8 mouse cellular contexts compared by ENCODE assay signal in the genomic region with DNA sequence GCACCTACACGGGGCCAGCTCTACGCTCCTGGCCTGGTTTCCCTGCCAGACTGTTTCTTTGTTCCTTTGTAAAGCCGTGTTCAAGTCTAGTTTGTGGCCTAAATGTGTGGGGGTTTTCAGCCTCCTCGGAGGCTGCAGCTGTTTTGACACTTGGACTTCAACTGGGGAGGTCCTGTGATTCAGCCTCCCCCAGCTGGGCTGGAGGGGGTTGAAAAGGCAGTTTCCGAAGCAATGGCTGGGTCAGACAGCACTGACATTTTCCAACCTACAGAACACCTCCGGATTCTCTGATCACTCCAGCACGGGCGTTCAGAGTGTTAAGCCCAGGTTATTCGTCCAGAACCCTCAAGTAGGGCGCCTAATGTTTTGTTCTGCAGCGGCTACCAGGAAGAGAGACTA. TPM values are rescaled to one million over a fixed set of nuclear protein-coding genes. Genes with fewer than 3 reads are reported as not detected.
DNase-seq lines count a peak whose midpoint lies in the region; ATAC-seq and TF ChIP-seq lines count a peak whose summit lies in the region.

No protein-coding gene starts in this region.

- 0 out of 2 replicates have a peak, but pooled peaks cover 2% of the 10 kb centered on the region for H3K36me3 ChIP-seq in heart, embryonic 13.5 days
- H3K36me3 ChIP-seq in G1E (replicated peaks): peaks cover 6% of the 10 kb centered on the region
- H3K36me3 ChIP-seq in forebrain, embryonic 11.5 days (ENCODE audit: control insufficient read depth, insufficient read depth, low read length): no peaks in the 10 kb centered on the region
- no peaks in the 10 kb centered on the region for H3K36me3 ChIP-seq in limb, embryonic 14.5 days (ENCODE audit: control insufficient read depth, insufficient read depth, low read length)
- no peaks in the 10 kb centered on the region for H3K36me3 ChIP-seq in stomach, embryonic 16.5 days (ENCODE audit: control insufficient read depth, insufficient read depth, low read length)

- H3K27me3 ChIP-seq in heart, embryonic 13.5 days (replicated peaks): peaks cover 29% of the 10 kb centered on the region
- H3K27me3 ChIP-seq in G1E (ENCODE audit: insufficient read depth, low read length): no peaks in the 10 kb centered on the region
- peaks cover 9% of the 10 kb centered on the region; the same call in 1 of the 2 replicates for H3K27me3 ChIP-seq in forebrain, embryonic 11.5 days (ENCODE audit: control insufficient read depth, insufficient read depth, low read length)
- H3K27me3 ChIP-seq in limb, embryonic 14.5 days (ENCODE audit: control insufficient read depth, insufficient read depth, low read length): peaks cover 4% of the 10 kb centered on the region; the same call in 1 of the 2 replicates
- no peaks in the 10 kb centered on the region for H3K27me3 ChIP-seq in stomach, embryonic 16.5 days (ENCODE audit: control insufficient read depth, insufficient read depth, low read length)

- 3% methylated on average over 11 of the region's 11 CpGs for WGBS in heart, embryonic 13.5 days
- under 1% methylated on average over 11 of the region's 11 CpGs for WGBS in forebrain, embryonic 11.5 days
- WGBS in limb, embryonic 14.5 days: 0% methylated on average over 11 of the region's 11 CpGs
- under 1% methylated on average over 11 of the region's 11 CpGs for WGBS in stomach, embryonic 16.5 days

- H3K9ac ChIP-seq in heart, embryonic 13.5 days: peak overlapping the region; percentile 99
- peak overlapping the region; percentile 98 for H3K9ac ChIP-seq in forebrain, embryonic 11.5 days (ENCODE audit: low read length)
- peak overlapping the region; percentile 98 for H3K9ac ChIP-seq in limb, embryonic 14.5 days (ENCODE audit: low read depth, low read length, severe bottlenecking)
- peak overlapping the region; percentile 86 for H3K9ac ChIP-seq in stomach, embryonic 16.5 days (ENCODE audit: low read length)

- ATAC-seq in heart, embryonic 13.5 days (ENCODE audit: extremely low read depth, insufficient number of reproducible peaks, low FRiP score, low TSS enrichment): no peak
- ATAC-seq in G1E (ENCODE audit: extremely low read depth, insufficient number of reproducible peaks, low FRiP score, poor library complexity, severe bottlenecking): no peak
- ATAC-seq in forebrain, embryonic 11.5 days (replicated peaks; ENCODE audit: low FRiP score): no peak
- no peak for ATAC-seq in limb, embryonic 14.5 days (ENCODE audit: low FRiP score, low read depth)
- no peak for ATAC-seq in stomach, embryonic 16.5 days (ENCODE audit: insufficient read depth, low FRiP score)

- peak overlapping the region; percentile 94 for H3K4me3 ChIP-seq in heart, embryonic 13.5 days
- H3K4me3 ChIP-seq in G1E (ENCODE audit: low read depth, low read length): peak overlapping the region; percentile 84
- peak overlapping the region; percentile 75 for H3K4me3 ChIP-seq in forebrain, embryonic 11.5 days (ENCODE audit: low read depth, low read length)
- H3K4me3 ChIP-seq in limb, embryonic 14.5 days (replicated peaks; ENCODE audit: low read length): peak overlapping the region; percentile 97
- H3K4me3 ChIP-seq in stomach, embryonic 16.5 days (replicated peaks; ENCODE audit: low read length): peak overlapping the region; percentile 54

- TF ChIP-seq CTCF in G1E (IDR thresholded peaks at IDR 0.05; ENCODE audit: low read depth, low read length): no peak

- H3K4me1 ChIP-seq in heart, embryonic 13.5 days: peaks cover 18% of the 10 kb centered on the region
- H3K4me1 ChIP-seq in G1E (ENCODE audit: insufficient read depth, low read depth, low read length): peaks cover 17% of the 10 kb centered on the region
- peaks cover 3% of the 10 kb centered on the region; the same call in 1 of the 2 replicates for H3K4me1 ChIP-seq in forebrain, embryonic 11.5 days (replicated peaks; ENCODE audit: control insufficient read depth, insufficient read depth, low read length)
- H3K4me1 ChIP-seq in limb, embryonic 14.5 days (ENCODE audit: control insufficient read depth, insufficient read depth, low read length): peaks cover 10% of the 10 kb centered on the region; the same call in 1 of the 2 replicates
- peaks cover 9% of the 10 kb centered on the region; the same call in 1 of the 2 replicates for H3K4me1 ChIP-seq in stomach, embryonic 16.5 days (ENCODE audit: control insufficient read depth, insufficient read depth, low read length)

- H3K9me3 ChIP-seq in heart, embryonic 13.5 days: no peaks in the 10 kb centered on the region
- no peaks in the 10 kb centered on the region for H3K9me3 ChIP-seq in G1E (replicated peaks)
- H3K9me3 ChIP-seq in forebrain, embryonic 11.5 days (ENCODE audit: control insufficient read depth, low read length): no peaks in the 10 kb centered on the region
- no peaks in the 10 kb centered on the region for H3K9me3 ChIP-seq in limb, embryonic 14.5 days (ENCODE audit: control insufficient read depth, low read length)
- H3K9me3 ChIP-seq in stomach, embryonic 16.5 days (replicated peaks; ENCODE audit: control insufficient read depth, low read length): no peaks in the 10 kb centered on the region

- TF ChIP-seq POLR2A in limb, embryonic 14.5 days (IDR thresholded peaks at IDR 0.05; ENCODE audit: borderline replicate concordance, extremely low read depth, insufficient read depth, insufficient read length): no peak

- peak overlapping the region; percentile 98 for H3K27ac ChIP-seq in heart, embryonic 13.5 days (replicated peaks)
- peak overlapping the region; percentile 98 for H3K27ac ChIP-seq in forebrain, embryonic 11.5 days (ENCODE audit: low read depth, low read length)
- H3K27ac ChIP-seq in limb, embryonic 14.5 days (replicated peaks; ENCODE audit: low read depth, low read length): peak overlapping the region; percentile 96
- peak overlapping the region; percentile 94 for H3K27ac ChIP-seq in stomach, embryonic 16.5 days (ENCODE audit: low read length)

- peak overlapping the region; percentile 73 for H3K4me2 ChIP-seq in heart, embryonic 13.5 days
- H3K4me2 ChIP-seq in forebrain, embryonic 11.5 days (ENCODE audit: low read depth, low read length, severe bottlenecking): peak overlapping the region; percentile 79
- H3K4me2 ChIP-seq in limb, embryonic 14.5 days (replicated peaks; ENCODE audit: low read depth, low read length, severe bottlenecking): peak overlapping the region; percentile 85
- peak overlapping the region; percentile 58 for H3K4me2 ChIP-seq in stomach, embryonic 16.5 days (ENCODE audit: low read depth, low read length)

- DNase-seq in heart, postnatal 4 days: no peak
- DNase-seq in G1E (ENCODE audit: low spot score): no peak
- no peak for DNase-seq in forebrain, embryonic 11.5 days (ENCODE audit: low spot score)
- no peak for DNase-seq in limb, embryonic 14.5 days (ENCODE audit: low spot score)
- DNase-seq in layer of hippocampus, postnatal 36 days: no peak
- DNase-seq in gastrocnemius, adult 8-10 months (ENCODE audit: low spot score in 2 of 2): no peak

RNA-seq across cellular contexts. Expression of a gene that starts 0.6 kb away (rescaled TPM):
- polyA plus RNA-seq in heart, embryonic 13.5 days (2015; fragmentation: Nextera tagmentation; extraction: Ambion mirVana): 164 and 184 TPM in 2 replicates
- total RNA-seq in heart, postnatal 4 days (2021): 100 to 1,000 TPM; 126 to 140 TPM
- 247 and 256 TPM in 2 replicates for total RNA-seq in G1E (2014; fragmentation: Nextera tagmentation)
- total RNA-seq in G1E (2017): 346 and 370 TPM in 2 replicates
- 262 and 271 TPM in 2 replicates for polyA plus RNA-seq in G1E (2012)
- 123 and 134 TPM in 2 replicates for polyA plus RNA-seq in forebrain, embryonic 11.5 days (2014; fragmentation: Nextera tagmentation; extraction: Ambion mirVana)
- polyA plus RNA-seq in limb, embryonic 14.5 days (2012; rRNA removed): 116 and 146 TPM in 2 replicates
- polyA plus RNA-seq in limb, embryonic 14.5 days (2014; fragmentation: Nextera tagmentation; extraction: Ambion mirVana): 233 and 244 TPM in 2 replicates
- polyA plus RNA-seq in stomach, embryonic 16.5 days (2015; fragmentation: Nextera tagmentation; extraction: Ambion mirVana): 190 and 214 TPM in 2 replicates
- 100 to 1,000 TPM; 103 to 112 TPM for total RNA-seq in layer of hippocampus, postnatal 36 days (2021)
- 100 to 1,000 TPM in 1 of 4 experiments, 10 to 100 TPM in 3; 93.3 to 100 (median 94.8) TPM for total RNA-seq in gastrocnemius, adult 8-10 months (2022)

RNA-seq across cellular contexts. Expression of a gene that starts 4.1 kb away (rescaled TPM):
- polyA plus RNA-seq in heart, embryonic 13.5 days (2015; fragmentation: Nextera tagmentation; extraction: Ambion mirVana): 11.5 and 12.8 TPM in 2 replicates
- total RNA-seq in heart, postnatal 4 days (2021): 10 to 100 TPM; 63.8 to 69.2 TPM
- total RNA-seq in G1E (2014; fragmentation: Nextera tagmentation) (155 and 179 TPM in 2 replicates), G1E (2017) (147 and 165 TPM in 2 replicates)
- polyA plus RNA-seq in G1E (2012): 43.1 and 45.4 TPM in 2 replicates
- polyA plus RNA-seq in forebrain, embryonic 11.5 days (2014; fragmentation: Nextera tagmentation; extraction: Ambion mirVana): 44.4 and 47.5 TPM in 2 replicates
- 39.6 and 43.7 TPM in 2 replicates for polyA plus RNA-seq in limb, embryonic 14.5 days (2012; rRNA removed)
- polyA plus RNA-seq in limb, embryonic 14.5 days (2014; fragmentation: Nextera tagmentation; extraction: Ambion mirVana): 28.5 and 34.0 TPM in 2 replicates
- polyA plus RNA-seq in stomach, embryonic 16.5 days (2015; fragmentation: Nextera tagmentation; extraction: Ambion mirVana): 15.6 and 18.1 TPM in 2 replicates
- total RNA-seq in layer of hippocampus, postnatal 36 days (2021): 10 to 100 TPM; 58.4 to 67.5 TPM
- 10 to 100 TPM; 60.4 to 80.9 (median 68.8) TPM for total RNA-seq in gastrocnemius, adult 8-10 months (2022)

RNA-seq across cellular contexts. Expression of a gene that starts 21.1 kb away (rescaled TPM):
- polyA plus RNA-seq in heart, embryonic 13.5 days (2015; fragmentation: Nextera tagmentation; extraction: Ambion mirVana): 0.17 TPM in 1 of 2 replicates, not detected in the other
- under 1 TPM; 0.56 to 0.57 TPM for total RNA-seq in heart, postnatal 4 days (2021)
- total RNA-seq in G1E (2014; fragmentation: Nextera tagmentation): not detected in 2 replicates
- 0.22 and 0.46 TPM in 2 replicates for total RNA-seq in G1E (2017)
- 0.08 and 0.18 TPM in 2 replicates for polyA plus RNA-seq in G1E (2012)
- 0.21 and 0.44 TPM in 2 replicates for polyA plus RNA-seq in forebrain, embryonic 11.5 days (2014; fragmentation: Nextera tagmentation; extraction: Ambion mirVana)
- 0.03 and 0.48 TPM in 2 replicates for polyA plus RNA-seq in limb, embryonic 14.5 days (2012; rRNA removed)
- polyA plus RNA-seq in limb, embryonic 14.5 days (2014; fragmentation: Nextera tagmentation; extraction: Ambion mirVana): 0.15 TPM in 1 of 2 replicates, not detected in the other
- polyA plus RNA-seq in stomach, embryonic 16.5 days (2015; fragmentation: Nextera tagmentation; extraction: Ambion mirVana): 0.09 TPM in 1 of 2 replicates, not detected in the other
- total RNA-seq in layer of hippocampus, postnatal 36 days (2021): 1 to 10 TPM; 3.0 to 5.3 TPM
- total RNA-seq in gastrocnemius, adult 8-10 months (2022): 1 to 10 TPM in 3 of 4 experiments, under 1 TPM in 1; 0.85 to 1.6 (median 1.2) TPM
